Mouse (Mus musculus) cerebral cortex, adult 2 months (tissue): ENCODE data around the gene Kif3c.

Experiments used
- WGBS: fragments of 180-500 bp; shearing (Covaris S2); methylation state at CpG from one replicate; pipeline ENCODE4 v1.1.7; 2018; 5-methylcytosine and 5-hydroxymethylcytosine counted together

Kif3c gene

GRCm38 (mm10) chr12:3425375-3426341 is 60.7 kb downstream of the Kif3c start:
- WGBS: 35% methylated on average over 15 of the region's 15 CpGs

GRCm38 (mm10) chr12:3426530-3427034 is 61.6 kb downstream of the Kif3c start, which contains the start of gene Asxl2:
TSS of gene Asxl2 (plus strand) at chr12:3426857.
- under 1% methylated on average over 53 of the region's 53 CpGs for WGBS

DNA sequence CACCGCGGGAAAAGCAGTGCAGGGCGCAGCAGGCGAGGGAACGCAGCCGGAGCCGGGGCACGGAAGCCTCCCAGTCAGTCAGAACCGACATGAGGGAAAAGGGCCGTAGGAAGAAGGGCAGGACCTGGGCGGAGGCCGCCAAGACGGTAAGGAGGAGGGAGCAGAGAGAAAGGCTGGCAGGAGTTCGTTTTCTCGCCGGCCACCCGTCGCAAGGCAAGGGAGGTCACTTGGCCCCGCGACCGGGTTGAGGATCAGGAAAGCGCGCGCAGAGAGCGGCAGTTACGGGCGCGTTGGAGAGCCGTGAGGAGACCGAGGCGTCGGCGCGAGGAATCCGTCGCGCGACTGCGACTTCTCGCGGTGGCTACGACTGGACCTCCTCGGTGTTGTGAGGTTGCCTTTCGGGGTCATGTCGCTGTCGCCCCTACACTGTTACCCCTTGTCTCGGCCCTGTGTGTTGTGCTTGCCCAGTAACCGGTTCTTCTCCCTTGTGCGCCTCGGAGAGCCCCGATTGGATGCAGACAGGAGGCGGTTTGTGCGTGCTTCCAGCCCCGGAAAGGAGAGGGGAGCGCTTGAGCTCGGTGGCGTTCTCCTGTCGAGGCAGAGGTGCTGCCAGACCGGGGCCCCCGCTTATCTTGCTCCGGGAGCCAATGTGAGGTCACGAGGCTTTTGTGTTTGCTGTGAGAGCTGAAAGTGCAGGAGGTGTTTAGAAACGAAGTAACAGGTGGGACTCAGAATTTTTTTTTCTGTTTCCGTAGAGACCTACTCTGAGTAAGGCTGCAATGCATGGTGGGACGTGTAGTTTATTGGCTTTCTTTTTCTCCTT is 62.3 kb downstream of the Kif3c start:
- under 1% methylated on average over 65 of the region's 65 CpGs for WGBS

DNA sequence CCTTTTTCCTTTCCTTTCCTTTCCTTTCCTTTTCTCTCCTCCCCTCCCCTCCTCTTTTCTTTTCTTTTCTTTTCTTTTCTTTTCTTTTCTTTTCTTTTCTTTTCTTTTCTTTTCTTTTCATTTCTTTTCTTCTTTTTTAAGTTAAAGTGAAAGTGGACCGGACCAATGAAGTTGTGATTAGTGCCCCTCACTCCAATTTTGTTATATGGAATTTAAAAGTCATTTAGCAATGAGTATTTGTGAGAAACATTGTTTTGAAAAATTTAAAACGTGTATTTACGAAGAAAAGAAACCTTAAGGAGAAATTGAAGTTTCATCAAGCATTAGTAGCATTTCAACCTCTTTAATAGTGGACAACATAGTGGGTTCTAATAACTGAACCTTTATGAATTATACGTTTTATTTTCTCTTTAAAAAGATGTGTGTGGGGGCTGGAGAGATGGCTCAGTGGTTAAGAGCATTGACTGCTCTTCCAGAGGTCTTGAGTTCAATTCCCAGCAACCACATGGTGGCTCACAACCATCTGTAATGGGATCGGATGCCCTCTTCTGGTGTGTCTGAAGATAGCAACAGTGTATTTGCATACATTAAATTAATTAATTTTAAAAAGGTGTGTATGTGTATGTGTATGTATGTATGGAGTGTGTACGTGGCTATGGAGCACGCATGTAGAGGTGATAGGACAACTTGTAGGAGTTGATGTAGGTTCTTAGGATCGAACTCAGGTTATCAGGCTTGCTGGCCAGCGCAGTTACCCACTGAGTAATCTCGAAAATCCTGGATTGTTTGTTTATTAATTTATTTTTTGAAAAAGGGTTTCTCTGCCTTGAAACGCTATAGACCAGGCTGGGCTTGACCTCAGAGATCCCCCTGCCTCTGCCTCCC is 63.2 kb downstream of the Kif3c start:
- WGBS: 65% methylated on average over 11 of the region's 11 CpGs

DNA sequence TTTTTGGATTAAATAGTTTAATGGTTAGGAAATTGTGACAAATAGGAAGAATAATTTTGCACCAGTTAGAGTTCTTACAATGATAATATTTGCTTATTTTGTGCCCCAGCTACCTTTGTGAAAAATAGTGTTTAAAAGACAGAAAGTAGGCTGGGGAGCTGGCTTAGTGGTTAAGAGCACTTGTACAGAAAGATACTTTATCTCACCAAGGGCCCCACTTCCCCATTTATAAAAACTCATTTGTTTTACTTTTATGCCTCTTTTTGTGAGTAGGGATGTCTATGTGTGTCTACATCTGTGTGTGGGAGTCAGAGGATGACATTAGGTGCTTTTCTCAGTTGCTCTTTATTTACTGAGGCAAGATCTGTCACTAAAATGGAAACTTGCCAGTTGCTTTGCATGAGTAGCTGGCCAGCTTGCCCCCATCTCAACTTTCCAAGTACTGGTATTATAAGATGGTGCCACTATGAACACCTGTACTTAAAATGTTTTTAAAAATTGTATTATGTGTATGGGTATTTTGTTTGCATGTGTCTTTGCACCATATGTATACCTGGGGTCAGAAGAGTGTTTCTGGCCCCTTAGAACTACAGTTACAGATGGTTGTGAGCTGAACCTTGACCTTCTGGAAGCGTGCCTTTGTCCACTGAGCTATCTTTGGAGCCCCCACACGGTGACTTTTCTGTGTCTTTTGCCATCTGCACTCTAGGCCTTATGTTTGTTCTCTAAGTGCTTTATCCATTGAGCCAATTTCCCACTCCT is 64.9 kb downstream of the Kif3c start:
- WGBS: 67% methylated on average over 2 of the region's 2 CpGs

DNA sequence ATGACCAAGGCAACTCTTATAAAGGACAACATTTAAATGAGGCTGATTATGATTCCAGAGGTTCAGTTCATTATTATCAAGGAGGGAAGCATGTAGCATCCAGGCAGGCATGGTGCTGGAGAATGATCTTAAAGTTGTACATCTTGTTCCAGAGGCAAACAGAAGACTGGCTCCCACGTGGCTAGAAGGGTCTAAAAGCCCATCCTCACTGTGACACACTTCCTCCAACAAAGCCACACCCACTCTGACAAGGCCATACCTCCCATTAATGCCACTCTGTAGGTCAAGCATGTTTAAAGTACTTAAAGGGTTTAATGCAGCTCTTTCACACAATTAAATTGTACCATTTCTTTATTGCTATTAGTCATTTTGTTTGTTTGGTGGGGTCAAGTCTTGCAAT is 68.8 kb downstream of the Kif3c start:
- 36% methylated on average over 1 of the region's 1 CpGs for WGBS

DNA sequence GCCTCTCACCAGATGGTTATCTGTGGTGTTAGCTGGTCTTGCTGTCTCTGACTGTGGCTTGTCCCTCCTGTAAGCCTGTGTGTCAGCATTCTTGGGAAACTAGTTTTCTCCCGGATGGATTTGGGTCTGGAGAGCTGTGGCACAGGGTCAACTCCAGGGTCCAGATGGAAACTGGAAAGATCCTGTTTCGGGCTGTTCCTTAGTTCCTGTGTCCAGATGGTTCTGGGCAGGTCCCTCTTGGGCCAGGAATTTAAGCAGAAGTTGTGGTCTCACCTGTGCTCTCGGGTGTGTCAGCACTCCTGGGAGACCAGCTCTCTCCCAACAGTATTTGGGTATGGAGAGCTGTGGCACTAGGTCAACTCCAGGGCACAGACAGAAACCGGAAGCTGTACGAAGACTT is 71.5 kb downstream of the Kif3c start:
- WGBS: 92% methylated on average over 5 of the region's 5 CpGs

DNA sequence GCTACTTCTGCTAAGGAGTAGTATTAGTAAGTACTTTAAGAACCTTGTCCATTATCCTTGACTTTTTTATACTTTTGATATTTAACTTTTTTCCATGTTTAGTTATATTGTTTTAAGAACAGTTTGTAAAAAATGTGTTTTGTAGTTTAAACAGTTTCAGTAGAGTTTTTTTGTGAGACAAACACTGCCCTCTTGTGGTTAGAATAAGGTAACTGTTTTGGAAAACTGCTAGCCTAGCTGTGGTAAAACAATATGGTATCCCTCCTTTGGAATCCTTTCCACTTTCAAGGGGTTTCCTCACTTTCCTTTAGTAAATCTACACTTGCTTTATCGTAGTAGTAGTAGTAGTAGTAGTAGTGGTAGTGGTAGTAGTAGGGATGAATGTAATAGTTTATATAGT is 72.9 kb downstream of the Kif3c start:
- WGBS: 100% methylated on average over 1 of the region's 1 CpGs

GRCm38 (mm10) chr12:3440916-3441315 is 76.0 kb downstream of the Kif3c start:
- 86% methylated on average over 2 of the region's 2 CpGs for WGBS

DNA sequence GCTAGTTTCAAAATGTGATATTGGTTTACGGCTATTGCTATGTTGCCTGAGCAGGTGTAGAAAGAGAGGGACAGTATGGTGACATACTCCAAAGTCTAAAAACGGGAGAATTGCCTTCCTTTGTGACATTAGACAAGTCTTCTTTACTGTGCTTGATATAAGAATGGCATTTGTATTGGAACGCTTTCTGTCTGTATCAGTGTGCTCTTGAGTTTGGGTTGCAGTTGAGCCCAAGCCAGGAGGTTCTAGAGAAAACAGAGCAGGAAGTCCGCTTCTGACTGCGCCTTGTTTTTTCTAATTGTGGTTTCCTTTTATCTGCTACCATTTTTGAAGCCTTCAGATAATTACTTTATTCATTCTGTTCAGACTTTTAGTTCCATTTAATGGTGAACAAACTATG is 76.4 kb downstream of the Kif3c start:
- WGBS: 78% methylated on average over 5 of the region's 5 CpGs

DNA sequence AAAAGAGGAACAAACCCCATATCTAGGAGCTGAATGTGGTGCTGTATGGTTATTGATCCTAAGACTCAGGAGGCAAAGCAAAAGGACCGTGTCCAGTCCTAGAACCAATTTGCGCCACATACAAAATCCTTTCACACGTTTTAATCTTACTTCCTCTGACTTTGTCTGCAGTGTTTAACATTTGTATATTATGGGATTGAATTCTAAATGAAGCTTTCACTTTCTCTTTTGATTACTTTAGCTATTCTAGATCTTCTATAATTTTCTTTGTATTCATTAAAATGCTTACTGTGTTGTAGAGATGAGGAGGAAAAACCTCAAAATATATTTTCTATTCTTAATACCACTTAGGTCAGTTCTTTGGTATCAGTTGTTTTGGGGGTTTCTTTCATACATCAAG is 88.6 kb downstream of the Kif3c start:
- 84% methylated on average over 3 of the region's 3 CpGs for WGBS
